Comparison of ENCODE assay signal across 18 mouse cellular contexts in genomic region chr8:13647591-13647990, GRCm38 (mm10). TPM values are rescaled to one million over a fixed set of nuclear protein-coding genes. Genes with fewer than 3 reads are reported as not detected.
A peak's percentile ranks its signal among the peaks of the same experiment; 100 is the strongest.
DNase-seq lines count a peak whose midpoint lies in the region; ATAC-seq and TF ChIP-seq lines count a peak whose summit lies in the region.
"Had no signal": no experiment of that assay in that cellular context is flagged by ENCODE, and none has a peak within 500 bp of the region (broad histone marks: within the 10 kb centered on the region; RNA-seq: fewer than 3 reads in every experiment).

No protein-coding gene starts in this region.

- DNase-seq in gastrocnemius, adult 2 months: no peak
- no peak for DNase-seq in gastrocnemius, postnatal 14 days
- no peak for DNase-seq in hindbrain, embryonic 10.5 days (ENCODE audit: low spot score)
- DNase-seq in neural tube, embryonic 10.5 days (ENCODE audit: extremely low spot score, low spot score): no peak
- DNase-seq: adrenal gland, adult 8-10 months; cerebellum, adult 9-11 months; kidney, postnatal 14 days; layer of hippocampus, adult 9-11 months; lung, adult 2 months had no signal

- intact Hi-C loops in gastrocnemius, adult 2 months (cut with DNase I): no loop called here
- intact Hi-C loops in gastrocnemius, postnatal 14 days (cut with DNase I; ENCODE audit: low total_unique reads): no loop called here

- no peak overlapping the region for H3K9ac ChIP-seq in hindbrain, embryonic 16.5 days (ENCODE audit: low read depth, low read length)
- H3K9ac ChIP-seq in neural tube, embryonic 13.5 days: no peak overlapping the region
- no peak overlapping the region for H3K9ac ChIP-seq in kidney, embryonic 16.5 days (replicated peaks; ENCODE audit: low read length)
- H3K9ac ChIP-seq: neural tube, embryonic 15.5 days; stomach, embryonic 15.5 days had no signal

- 90% methylated on average over 5 of the region's 5 CpGs for WGBS in hindbrain, embryonic 10.5 days
- 81% methylated on average over 5 of the region's 5 CpGs for WGBS in hindbrain, embryonic 16.5 days
- WGBS in neural tube, embryonic 13.5 days: 74% methylated on average over 5 of the region's 5 CpGs
- 78% methylated on average over 5 of the region's 5 CpGs for WGBS in kidney, embryonic 16.5 days

- no peak overlapping the region for H3K4me2 ChIP-seq in hindbrain, embryonic 16.5 days (ENCODE audit: low read length)
- H3K4me2 ChIP-seq in neural tube, embryonic 13.5 days: no peak overlapping the region
- no peak overlapping the region for H3K4me2 ChIP-seq in kidney, embryonic 16.5 days (replicated peaks; ENCODE audit: low read depth, low read length)
- H3K4me2 ChIP-seq: stomach, embryonic 15.5 days had no signal

- H3K27me3 ChIP-seq in hindbrain, embryonic 10.5 days (ENCODE audit: insufficient read depth, poor library complexity, severe bottlenecking): no peaks in the 10 kb centered on the region
- no peaks in the 10 kb centered on the region for H3K27me3 ChIP-seq in hindbrain, embryonic 16.5 days (replicated peaks; ENCODE audit: control insufficient read depth, insufficient read depth, low read length)
- no peaks in the 10 kb centered on the region for H3K27me3 ChIP-seq in neural tube, embryonic 13.5 days
- no peaks in the 10 kb centered on the region for H3K27me3 ChIP-seq in kidney, embryonic 16.5 days (ENCODE audit: insufficient read depth, low read length)
- H3K27me3 ChIP-seq: neural tube, embryonic 15.5 days; stomach, embryonic 15.5 days had no signal

- peak overlapping the region; percentile 84 for H3K27ac ChIP-seq in gastrocnemius, adult 2 months
- peak overlapping the region; percentile 90 for H3K27ac ChIP-seq in hindbrain, embryonic 10.5 days
- no peak overlapping the region for H3K27ac ChIP-seq in hindbrain, embryonic 16.5 days (ENCODE audit: low read depth, low read length)
- H3K27ac ChIP-seq in neural tube, embryonic 13.5 days (replicated peaks): peak overlapping the region; percentile 89
- no peak overlapping the region for H3K27ac ChIP-seq in kidney, embryonic 16.5 days (ENCODE audit: low read length)
- H3K27ac ChIP-seq: stomach, embryonic 15.5 days had no signal

- peaks cover 70% of the 10 kb centered on the region for H3K4me1 ChIP-seq in hindbrain, embryonic 10.5 days (replicated peaks)
- peaks cover 49% of the 10 kb centered on the region for H3K4me1 ChIP-seq in hindbrain, embryonic 16.5 days (ENCODE audit: control insufficient read depth, insufficient read depth, low read depth, low read length)
- H3K4me1 ChIP-seq in neural tube, embryonic 13.5 days (replicated peaks): peaks cover 66% of the 10 kb centered on the region
- peaks cover 39% of the 10 kb centered on the region for H3K4me1 ChIP-seq in kidney, embryonic 16.5 days (ENCODE audit: insufficient read depth, low read length)

- H3K9me3 ChIP-seq in hindbrain, embryonic 10.5 days: no peaks in the 10 kb centered on the region
- no peaks in the 10 kb centered on the region for H3K9me3 ChIP-seq in hindbrain, embryonic 16.5 days (ENCODE audit: control insufficient read depth, low read length)
- H3K9me3 ChIP-seq in neural tube, embryonic 13.5 days: no peaks in the 10 kb centered on the region
- H3K9me3 ChIP-seq in kidney, embryonic 16.5 days (ENCODE audit: low read length): no peaks in the 10 kb centered on the region
- H3K9me3 ChIP-seq: G1E; neural tube, embryonic 15.5 days; stomach, embryonic 15.5 days had no signal

- TF ChIP-seq CTCF in gastrocnemius, adult 2 months (IDR thresholded peaks at IDR 0.05): no peak

- H3K4me3 ChIP-seq in gastrocnemius, adult 2 months: no peak overlapping the region
- no peak overlapping the region for H3K4me3 ChIP-seq in hindbrain, embryonic 10.5 days
- no peak overlapping the region for H3K4me3 ChIP-seq in hindbrain, embryonic 16.5 days (ENCODE audit: low read length)
- H3K4me3 ChIP-seq in neural tube, embryonic 13.5 days: no peak overlapping the region
- no peak overlapping the region for H3K4me3 ChIP-seq in kidney, embryonic 16.5 days (ENCODE audit: low read length)
- H3K4me3 ChIP-seq: neural tube, embryonic 15.5 days; stomach, embryonic 15.5 days had no signal

- ATAC-seq in hindbrain, embryonic 16.5 days: no peak
- no peak for ATAC-seq in neural tube, embryonic 13.5 days (ENCODE audit: low read depth)
- ATAC-seq in kidney, embryonic 16.5 days (ENCODE audit: low FRiP score, low TSS enrichment): no peak
- ATAC-seq: intestine, postnatal 0 days had no signal

- no peaks in the 10 kb centered on the region for H3K36me3 ChIP-seq in hindbrain, embryonic 10.5 days
- H3K36me3 ChIP-seq in hindbrain, embryonic 16.5 days (ENCODE audit: control insufficient read depth, insufficient read depth, low read length): no peaks in the 10 kb centered on the region
- H3K36me3 ChIP-seq in neural tube, embryonic 13.5 days: no peaks in the 10 kb centered on the region
- H3K36me3 ChIP-seq in kidney, embryonic 16.5 days (ENCODE audit: insufficient read depth, low read length): no peaks in the 10 kb centered on the region
- H3K36me3 ChIP-seq: G1E; neural tube, embryonic 15.5 days; stomach, embryonic 15.5 days had no signal

RNA-seq across cellular contexts. Expression of gene Rasa3, which starts 29.8 kb away (rescaled TPM):
- 10 to 100 TPM in 1 of 2 experiments, 1 to 10 TPM in 1; 5.9 to 10.5 TPM for total RNA-seq in gastrocnemius, adult 2 months (2021)
- total RNA-seq in gastrocnemius, postnatal 14 days (2021): 10 to 100 TPM; 18.5 to 18.8 TPM
- 28.8 and 31.8 TPM in 2 replicates for polyA plus RNA-seq in hindbrain, embryonic 10.5 days (2016; fragmentation: Nextera tagmentation; extraction: Ambion mirVana)
- polyA plus RNA-seq in hindbrain, embryonic 16.5 days (2015; fragmentation: Nextera tagmentation; extraction: Ambion mirVana): 43.5 and 46.3 TPM in 2 replicates
- 28.3 and 30.7 TPM in 2 replicates for polyA plus RNA-seq in neural tube, embryonic 13.5 days (2015; fragmentation: Nextera tagmentation; extraction: Ambion mirVana)
- 23.8 and 28.2 TPM in 2 replicates for polyA plus RNA-seq in kidney, embryonic 16.5 days (2015; fragmentation: Nextera tagmentation; extraction: Ambion mirVana)

RNA-seq across cellular contexts. Expression of gene Cfap97d2, which starts 58.1 kb away (rescaled TPM):
- not detected for total RNA-seq in gastrocnemius, adult 2 months (2021)
- not detected for total RNA-seq in gastrocnemius, postnatal 14 days (2021)
- polyA plus RNA-seq in hindbrain, embryonic 10.5 days (2016; fragmentation: Nextera tagmentation; extraction: Ambion mirVana): 0.90 and 2.5 TPM in 2 replicates
- polyA plus RNA-seq in hindbrain, embryonic 16.5 days (2015; fragmentation: Nextera tagmentation; extraction: Ambion mirVana): 1.0 and 1.9 TPM in 2 replicates
- 1.3 and 1.8 TPM in 2 replicates for polyA plus RNA-seq in neural tube, embryonic 13.5 days (2015; fragmentation: Nextera tagmentation; extraction: Ambion mirVana)
- polyA plus RNA-seq in kidney, embryonic 16.5 days (2015; fragmentation: Nextera tagmentation; extraction: Ambion mirVana): 0.19 TPM in 1 of 2 replicates, not detected in the other
- total RNA-seq: granulocyte monocyte progenitor cell, adult 5-6 weeks; monocyte, adult 5-6 weeks had no signal
- polyA plus RNA-seq: G1E; intestine, postnatal 0 days; stomach, embryonic 15.5 days had no signal

Comparison
In these comparisons a context has a peak if more than half of its experiments do, and no peak if none do; other contexts are left out.
1. H3K27ac ChIP-seq: peak in gastrocnemius, adult 2 months (single experiment), hindbrain, embryonic 10.5 days (single experiment) and neural tube, embryonic 13.5 days (single experiment); none in hindbrain, embryonic 16.5 days (single experiment) and kidney, embryonic 16.5 days (single experiment).